In genomic region chr14:53044101-53044500, GRCm38 (mm10) we compare ENCODE assay signal across 4 mouse cellular contexts.
DNase-seq lines count a peak whose midpoint lies in the region.

No protein-coding gene starts in this region.

- DNase-seq in ES-CJ7 (ENCODE audit: low read depth, low spot score) = peak; percentile 74
- DNase-seq in R1 (ENCODE audit: low read depth, low spot score) = peak; percentile 77
- peak; percentile 69 for DNase-seq in ZHBTc4 (ENCODE audit: low read depth, low spot score)
- peak; percentile 0 for DNase-seq in thymus, postnatal 0 days (ENCODE audit: low spot score)

Comparison
In these comparisons a context has a peak if more than half of its experiments do, and no peak if none do; other contexts are left out.
1. Peak in every context shown above with its lines: DNase-seq.
2. DNase-seq: peak in every context shown above with its lines; median percentile 77 in R1; 74 in ES-CJ7; 69 in ZHBTc4; 0 in thymus, postnatal 0 days.